Mouse (Mus musculus): ENCODE results near the gene Agrp. TPM values are rescaled to one million over a fixed set of nuclear protein-coding genes. Genes with fewer than 3 reads are reported as not detected.

Gene Agrp
- polyA plus RNA-seq, 1 experiment from 2014 or later, result 0.56 TPM

GRCm38 (mm10) chr8:105618892-105619591 lies 18.2 kb downstream of the Agrp start:
- DNase-seq (ENCODE audit: low spot score, missing footprints), result no peak
- Histone ChIP-seq H3K9ac (ENCODE audit: low read length) (no peak overlapping the region), H3K27me3 (ENCODE audit: control insufficient read depth, insufficient read depth, low read length) (peaks cover 5% of the 10 kb centered on the region; the same call in 1 of the 2 replicates), H3K27ac (ENCODE audit: low read depth, low read length) (no peak overlapping the region), H3K9me3 (ENCODE audit: control insufficient read depth, low read length) (no peaks in the 10 kb centered on the region), H3K36me3 (ENCODE audit: control insufficient read depth, insufficient read depth, low read length) (peaks cover 25% of the 10 kb centered on the region), H3K4me2 (no peak overlapping the region), H3K4me3 (ENCODE audit: low read depth, low read length) (no peak overlapping the region), H3K4me1 (ENCODE audit: control insufficient read depth, insufficient read depth, low read length) (peaks cover 4% of the 10 kb centered on the region)
- 95% methylated on average over 19 of the region's 19 CpGs for WGBS
- no peak for ATAC-seq (ENCODE audit: low FRiP score)

GRCm38 (mm10) chr8:105618279-105618634 lies 18.9 kb downstream of the Agrp start:
- Histone ChIP-seq H3K27me3 (ENCODE audit: control insufficient read depth, insufficient read depth, low read length) (peaks cover 9% of the 10 kb centered on the region; the same call in 1 of the 2 replicates), H3K9ac (ENCODE audit: low read length) (no peak overlapping the region), H3K27ac (ENCODE audit: low read depth, low read length) (no peak overlapping the region), H3K9me3 (ENCODE audit: control insufficient read depth, low read length) (no peaks in the 10 kb centered on the region), H3K36me3 (ENCODE audit: control insufficient read depth, insufficient read depth, low read length) (peaks cover 25% of the 10 kb centered on the region), H3K4me1 (ENCODE audit: control insufficient read depth, insufficient read depth, low read length) (peaks cover 9% of the 10 kb centered on the region), H3K4me2 (no peak overlapping the region), H3K4me3 (ENCODE audit: low read depth, low read length) (no peak overlapping the region)
- DNase-seq (ENCODE audit: low spot score, missing footprints) (no peak), ATAC-seq (ENCODE audit: low FRiP score) (no peak)
- WGBS, result 94% methylated on average over 5 of the region's 5 CpGs

DNA sequence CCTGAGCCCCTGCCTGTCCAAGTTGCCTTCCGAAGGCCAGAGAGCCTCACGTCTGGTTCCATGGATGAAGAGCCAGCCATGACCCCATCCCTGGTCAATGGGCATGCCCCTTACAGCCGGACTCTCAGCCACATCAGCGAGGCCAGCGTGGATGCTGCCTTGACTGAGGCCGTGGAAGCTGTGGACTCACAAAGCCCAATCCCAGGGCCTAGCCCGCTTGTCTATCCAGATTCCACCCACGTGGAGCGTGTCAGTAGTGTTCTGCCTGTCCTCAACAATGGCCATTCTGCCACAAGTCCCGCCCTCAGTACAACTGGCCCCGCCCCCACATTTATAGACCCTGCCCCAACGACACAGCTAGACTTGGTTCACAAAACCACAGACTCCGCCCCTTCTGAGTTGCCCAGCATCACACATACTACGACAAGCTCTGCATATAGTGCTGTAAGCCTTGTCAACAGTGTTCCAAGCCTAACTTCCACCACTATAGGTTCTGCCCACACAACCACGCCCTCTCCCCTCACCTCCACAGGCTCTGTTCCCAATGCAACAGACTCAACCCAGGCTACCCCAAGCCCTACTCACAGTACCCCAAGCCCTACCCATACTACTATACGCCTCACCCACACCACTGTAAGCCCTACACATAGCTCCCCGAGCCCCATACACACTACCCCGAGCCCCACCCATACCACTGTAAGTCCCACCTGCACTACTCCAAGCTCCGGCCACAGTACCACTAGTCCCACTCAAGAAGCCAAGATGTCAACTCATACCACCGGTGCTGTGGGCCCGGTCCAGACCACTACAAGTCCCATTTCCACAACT lies 19.5 kb downstream of the Agrp start:
- DNase-seq (ENCODE audit: low spot score, missing footprints) (no peak), ATAC-seq (ENCODE audit: low FRiP score) (no peak)
- 93% methylated on average over 21 of the region's 21 CpGs for WGBS
- H3K4me1 ChIP-seq (ENCODE audit: control insufficient read depth, insufficient read depth, low read length), result peaks cover 9% of the 10 kb centered on the region
- H3K9me3 ChIP-seq (ENCODE audit: control insufficient read depth, low read length), result no peaks in the 10 kb centered on the region
- H3K27me3 ChIP-seq (ENCODE audit: control insufficient read depth, insufficient read depth, low read length), result peaks cover 13% of the 10 kb centered on the region; the same call in 1 of the 2 replicates
- peaks cover 25% of the 10 kb centered on the region for H3K36me3 ChIP-seq (ENCODE audit: control insufficient read depth, insufficient read depth, low read length)
- no peak overlapping the region for H3K9ac ChIP-seq (ENCODE audit: low read length)
- H3K27ac ChIP-seq (ENCODE audit: low read depth, low read length), result no peak overlapping the region
- no peak overlapping the region for H3K4me2 ChIP-seq
- H3K4me3 ChIP-seq (ENCODE audit: low read depth, low read length), result no peak overlapping the region

DNA sequence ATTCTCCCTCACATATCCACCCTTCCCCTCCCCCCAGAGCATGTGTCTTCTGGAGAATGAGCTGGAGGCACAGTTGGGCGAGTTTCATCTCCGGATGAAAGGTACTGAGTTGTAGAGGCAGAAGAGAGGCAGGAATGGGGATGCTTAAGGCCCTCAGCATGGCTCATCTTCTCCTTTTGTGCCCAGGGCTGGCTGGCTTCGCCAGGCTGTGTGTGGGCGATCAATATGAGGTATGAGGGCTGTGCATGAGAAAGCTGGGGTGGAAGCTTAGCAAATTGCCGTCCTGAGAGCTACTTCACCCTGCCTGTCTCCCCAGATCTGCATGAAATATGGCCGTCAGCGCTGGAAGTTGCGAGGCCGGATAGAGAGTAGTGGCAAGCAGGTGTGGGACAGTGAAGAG lies 21.3 kb downstream of the Agrp start:
- Histone ChIP-seq H3K9me3 (ENCODE audit: control insufficient read depth, low read length) (no peaks in the 10 kb centered on the region), H3K27me3 (ENCODE audit: control insufficient read depth, insufficient read depth, low read length) (peaks cover 23% of the 10 kb centered on the region; the same call in 1 of the 2 replicates), H3K4me1 (ENCODE audit: control insufficient read depth, insufficient read depth, low read length) (peaks cover 9% of the 10 kb centered on the region), H3K36me3 (ENCODE audit: control insufficient read depth, insufficient read depth, low read length) (peaks cover 20% of the 10 kb centered on the region), H3K27ac (ENCODE audit: low read depth, low read length) (no peak overlapping the region), H3K4me2 (no peak overlapping the region), H3K9ac (ENCODE audit: low read length) (no peak overlapping the region), H3K4me3 (ENCODE audit: low read depth, low read length) (no peak overlapping the region)
- DNase-seq (ENCODE audit: low spot score, missing footprints) (no peak), ATAC-seq (ENCODE audit: low FRiP score) (no peak)
- WGBS, result 93% methylated on average over 9 of the region's 9 CpGs

DNA sequence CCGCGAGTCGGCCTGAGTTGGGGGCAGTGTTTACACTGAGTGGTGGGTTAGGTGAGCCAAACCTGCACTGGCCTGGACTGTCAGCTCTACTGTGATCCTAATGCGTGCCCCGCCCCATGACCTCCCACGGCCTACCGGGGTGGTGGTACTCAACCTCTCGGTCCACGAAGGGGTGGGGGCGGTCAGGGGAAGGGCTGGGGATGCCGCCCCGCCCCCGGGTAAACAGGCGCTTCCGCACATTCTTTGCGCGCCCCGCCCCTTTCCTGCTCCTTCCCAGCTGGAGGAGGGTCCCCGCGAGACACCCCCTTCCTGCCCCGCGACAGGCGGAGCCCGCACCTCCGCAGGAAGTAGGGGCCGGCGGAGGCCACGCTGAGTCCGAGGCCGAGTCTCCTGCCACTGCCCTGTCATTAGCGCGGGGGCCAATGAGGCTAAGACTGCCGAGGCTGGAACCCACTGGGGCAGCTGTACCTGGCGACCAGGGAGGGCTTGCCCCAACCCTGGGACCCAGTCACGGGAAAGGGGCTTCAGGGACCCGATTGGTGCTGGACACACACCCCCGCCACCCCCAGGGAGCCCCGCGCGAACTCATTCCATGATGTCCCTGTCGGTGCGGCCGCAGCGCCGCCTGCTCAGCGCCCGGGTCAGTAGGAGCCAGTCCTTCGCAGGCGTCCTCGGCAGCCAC lies 23.2 kb downstream of the Agrp start:
- Histone ChIP-seq H3K9ac (ENCODE audit: low read length) (peak overlapping the region; percentile 58), H3K36me3 (ENCODE audit: control insufficient read depth, insufficient read depth, low read length) (peaks cover 11% of the 10 kb centered on the region), H3K4me2 (peak overlapping the region; percentile 89), H3K27ac (ENCODE audit: low read depth, low read length) (no peak overlapping the region), H3K9me3 (ENCODE audit: control insufficient read depth, low read length) (no peaks in the 10 kb centered on the region), H3K4me3 (ENCODE audit: low read depth, low read length) (peak overlapping the region; percentile 39), H3K27me3 (ENCODE audit: control insufficient read depth, insufficient read depth, low read length) (peaks cover 23% of the 10 kb centered on the region; the same call in 1 of the 2 replicates), H3K4me1 (ENCODE audit: control insufficient read depth, insufficient read depth, low read length) (peaks cover 9% of the 10 kb centered on the region)
- ATAC-seq (ENCODE audit: low FRiP score) (peak; percentile 71), DNase-seq (ENCODE audit: low spot score, missing footprints) (peak; percentile 92)
- under 1% methylated on average over 50 of the region's 50 CpGs for WGBS

DNA sequence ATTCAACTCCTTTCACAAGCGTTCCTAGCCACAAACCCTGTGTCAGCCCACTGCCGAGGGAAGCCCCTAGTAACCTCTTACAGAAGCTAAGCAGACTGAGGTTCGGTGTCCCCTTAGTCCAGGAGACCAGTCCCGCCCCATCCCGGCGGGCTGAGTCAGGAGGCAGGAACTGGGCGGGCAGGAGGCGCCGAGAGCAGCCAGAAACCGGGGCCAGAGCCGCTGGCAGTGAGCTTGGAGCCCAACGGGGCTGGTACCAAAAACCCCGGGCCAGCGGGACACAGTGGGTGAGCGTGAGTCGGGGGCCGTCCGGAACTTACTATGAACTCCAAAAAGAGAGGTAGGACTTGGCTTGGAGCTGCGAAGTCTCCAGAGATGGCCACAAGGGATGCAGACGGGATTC lies 24.2 kb downstream of the Agrp start:
- DNase-seq (ENCODE audit: low spot score, missing footprints) (peak; percentile 87), ATAC-seq (ENCODE audit: low FRiP score) (no peak)
- H3K4me3 ChIP-seq (ENCODE audit: low read depth, low read length), result 0 out of 2 replicates have a peak overlapping the region, but pooled peaks have one; percentile 8
- no peak overlapping the region for H3K27ac ChIP-seq (ENCODE audit: low read depth, low read length)
- H3K4me2 ChIP-seq, result no peak overlapping the region
- WGBS, result 4% methylated on average over 20 of the region's 20 CpGs
- H3K36me3 ChIP-seq (ENCODE audit: control insufficient read depth, insufficient read depth, low read length), result peaks cover 9% of the 10 kb centered on the region
- H3K9ac ChIP-seq (ENCODE audit: low read length), result no peak overlapping the region
- H3K4me1 ChIP-seq (ENCODE audit: control insufficient read depth, insufficient read depth, low read length), result peaks cover 9% of the 10 kb centered on the region
- peaks cover 23% of the 10 kb centered on the region; the same call in 1 of the 2 replicates for H3K27me3 ChIP-seq (ENCODE audit: control insufficient read depth, insufficient read depth, low read length)
- H3K9me3 ChIP-seq (ENCODE audit: control insufficient read depth, low read length), result no peaks in the 10 kb centered on the region

- DNase-seq (ENCODE audit: low spot score, missing footprints) (no peak), ATAC-seq (ENCODE audit: low FRiP score) (no peak)
- 87% methylated on average over 9 of the region's 9 CpGs for WGBS
- Histone ChIP-seq H3K9me3 (ENCODE audit: control insufficient read depth, low read length) (no peaks in the 10 kb centered on the region), H3K4me1 (ENCODE audit: control insufficient read depth, insufficient read depth, low read length) (peaks cover 14% of the 10 kb centered on the region), H3K36me3 (ENCODE audit: control insufficient read depth, insufficient read depth, low read length) (peaks cover 4% of the 10 kb centered on the region; the same call in 1 of the 2 replicates), H3K9ac (ENCODE audit: low read length) (no peak overlapping the region), H3K4me3 (ENCODE audit: low read depth, low read length) (no peak overlapping the region), H3K4me2 (no peak overlapping the region), H3K27me3 (ENCODE audit: control insufficient read depth, insufficient read depth, low read length) (peaks cover 23% of the 10 kb centered on the region; the same call in 1 of the 2 replicates), H3K27ac (ENCODE audit: low read depth, low read length) (no peak overlapping the region)
These were observed 25.4 kb downstream of the Agrp start for GRCm38 (mm10) chr8:105611836-105612235.

DNA sequence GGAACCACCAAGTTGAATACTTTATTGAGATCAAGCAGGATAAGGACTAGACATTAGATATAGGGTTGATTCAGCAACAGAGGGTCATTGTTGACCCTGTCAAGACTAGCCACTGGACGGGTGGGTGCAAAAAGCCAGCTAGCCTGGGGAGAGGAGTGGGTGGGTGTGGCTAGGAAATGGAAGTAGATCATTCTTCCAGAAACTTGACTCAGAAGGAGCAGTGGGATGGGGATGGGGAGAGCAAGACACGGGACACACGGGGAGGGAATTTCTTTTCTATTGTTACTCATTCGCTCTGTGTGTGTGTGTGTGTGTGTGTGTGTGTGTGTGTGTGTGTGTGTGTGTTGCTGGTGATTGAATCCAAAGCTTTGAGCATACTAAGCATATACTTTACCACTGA lies 27.4 kb downstream of the Agrp start:
- Histone ChIP-seq H3K4me3 (ENCODE audit: low read depth, low read length) (no peak overlapping the region), H3K27me3 (ENCODE audit: control insufficient read depth, insufficient read depth, low read length) (peaks cover 22% of the 10 kb centered on the region; the same call in 1 of the 2 replicates), H3K4me2 (no peak overlapping the region), H3K36me3 (ENCODE audit: control insufficient read depth, insufficient read depth, low read length) (no peaks in the 10 kb centered on the region), H3K9me3 (ENCODE audit: control insufficient read depth, low read length) (no peaks in the 10 kb centered on the region), H3K4me1 (ENCODE audit: control insufficient read depth, insufficient read depth, low read length) (peaks cover 21% of the 10 kb centered on the region), H3K9ac (ENCODE audit: low read length) (no peak overlapping the region), H3K27ac (ENCODE audit: low read depth, low read length) (no peak overlapping the region)
- WGBS, result 83% methylated on average over 4 of the region's 4 CpGs
- DNase-seq (ENCODE audit: low spot score, missing footprints), result no peak
- ATAC-seq (ENCODE audit: low FRiP score), result no peak
